In the genomic region with DNA sequence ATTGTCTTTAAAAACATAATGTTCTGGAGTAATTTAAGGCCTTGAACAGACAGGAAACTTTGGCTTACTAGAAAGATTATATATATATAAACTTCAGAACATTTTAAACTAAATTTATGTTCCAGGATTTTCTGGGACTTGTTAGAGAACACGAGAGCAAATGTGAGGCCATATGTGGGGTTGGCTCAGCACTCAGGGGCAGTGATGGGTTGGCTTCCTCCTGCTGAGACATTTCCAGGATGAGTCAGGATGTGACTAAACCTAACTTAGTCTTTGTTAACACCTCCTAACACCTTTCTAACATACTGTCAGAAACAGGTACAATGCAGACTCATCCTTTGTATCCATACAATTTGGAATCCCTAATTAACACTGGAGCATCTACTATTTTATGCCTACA, we compare ENCODE assay signal across 28 mouse cellular contexts. TPM values are rescaled to one million over a fixed set of nuclear protein-coding genes. Genes with fewer than 3 reads are reported as not detected.
A peak's percentile ranks its signal among the peaks of the same experiment; 100 is the strongest.
DNase-seq lines count a peak whose midpoint lies in the region; ATAC-seq and TF ChIP-seq lines count a peak whose summit lies in the region.
"Had no signal": no experiment of that assay in that cellular context is flagged by ENCODE, and none has a peak within 500 bp of the region (broad histone marks: within the 10 kb centered on the region; RNA-seq: fewer than 3 reads in every experiment).

No protein-coding gene starts in this region.

- H3K4me3 ChIP-seq in forebrain, postnatal 0 days (ENCODE audit: low read depth, low read length), result no peak overlapping the region
- no peak overlapping the region for H3K4me3 ChIP-seq in forebrain, embryonic 16.5 days (replicated peaks; ENCODE audit: low read length)
- no peak overlapping the region for H3K4me3 ChIP-seq in layer of hippocampus, adult 2 months
- no peak overlapping the region for H3K4me3 ChIP-seq in forebrain, embryonic 15.5 days
- H3K4me3 ChIP-seq: embryonic facial prominence, embryonic 10.5 days; forebrain, embryonic 13.5 days; heart, embryonic 10.5 days; hindbrain, embryonic 13.5 days; intestine, embryonic 15.5 days; kidney, embryonic 15.5 days; myocyte; neural tube, embryonic 15.5 days had no signal

- ATAC-seq in forebrain, postnatal 0 days, result no peak
- no peak for ATAC-seq in forebrain, embryonic 16.5 days
- no peak for ATAC-seq in forebrain, embryonic 15.5 days (replicated peaks)
- ATAC-seq: forebrain, embryonic 13.5 days; intestine, embryonic 15.5 days had no signal

- no peaks in the 10 kb centered on the region for H3K9me3 ChIP-seq in forebrain, postnatal 0 days (ENCODE audit: low read length)
- H3K9me3 ChIP-seq in forebrain, embryonic 16.5 days (ENCODE audit: control insufficient read depth, low read length), result no peaks in the 10 kb centered on the region
- no peaks in the 10 kb centered on the region for H3K9me3 ChIP-seq in forebrain, embryonic 15.5 days
- H3K9me3 ChIP-seq: embryonic facial prominence, embryonic 10.5 days; forebrain, embryonic 13.5 days; heart, embryonic 10.5 days; hindbrain, embryonic 13.5 days; intestine, embryonic 15.5 days; kidney, embryonic 15.5 days; neural tube, embryonic 15.5 days had no signal

- no peak overlapping the region for H3K4me2 ChIP-seq in forebrain, postnatal 0 days (ENCODE audit: low read depth)
- H3K4me2 ChIP-seq in forebrain, embryonic 16.5 days (ENCODE audit: low read length), result no peak overlapping the region
- H3K4me2 ChIP-seq in forebrain, embryonic 15.5 days (replicated peaks), result no peak overlapping the region
- H3K4me2 ChIP-seq: forebrain, embryonic 13.5 days; hindbrain, embryonic 13.5 days; intestine, embryonic 15.5 days; kidney, embryonic 15.5 days; neural tube, embryonic 15.5 days had no signal

- DNase-seq in forebrain, postnatal 0 days, result peak; percentile 54
- peak; percentile 34 for DNase-seq in cerebellum, adult 8-10 months
- DNase-seq in layer of hippocampus, adult 2 months (ENCODE audit: low spot score in 2 of 2), result peak; percentile 16 to 18
- DNase-seq in right cerebral cortex, postnatal 36 days (ENCODE audit: low spot score in 2 of 2), result peak; percentile 20 to 25
- DNase-seq in ovary, postnatal 10 days (ENCODE audit: low spot score), result no peak
- no peak for DNase-seq in spleen, postnatal 36 days (ENCODE audit: low spot score in 2 of 2)
- DNase-seq: gastrocnemius, postnatal 10 days; heart, postnatal 14 days; lung, adult 2 months; midbrain, embryonic 14.5 days; thymus, postnatal 25 days had no signal

- no peak overlapping the region for H3K9ac ChIP-seq in forebrain, postnatal 0 days
- no peak overlapping the region for H3K9ac ChIP-seq in forebrain, embryonic 16.5 days (replicated peaks; ENCODE audit: low read depth, low read length)
- no peak overlapping the region for H3K9ac ChIP-seq in forebrain, embryonic 15.5 days (replicated peaks)
- H3K9ac ChIP-seq: forebrain, embryonic 13.5 days; hindbrain, embryonic 13.5 days; intestine, embryonic 15.5 days; kidney, embryonic 15.5 days; neural tube, embryonic 15.5 days had no signal

- no peak for TF ChIP-seq CTCF in forebrain, postnatal 0 days (IDR thresholded peaks at IDR 0.05; ENCODE audit: low read depth)
- TF ChIP-seq CTCF in layer of hippocampus, adult 2 months (conservative IDR thresholded peaks at IDR 0.05), result no peak

- no peaks in the 10 kb centered on the region for H3K27me3 ChIP-seq in forebrain, postnatal 0 days (ENCODE audit: insufficient read depth, low read length)
- H3K27me3 ChIP-seq in forebrain, embryonic 16.5 days (replicated peaks; ENCODE audit: control insufficient read depth, insufficient read depth, low read length), result no peaks in the 10 kb centered on the region
- H3K27me3 ChIP-seq in forebrain, embryonic 15.5 days, result no peaks in the 10 kb centered on the region
- H3K27me3 ChIP-seq: CH12.LX; forebrain, embryonic 13.5 days; hindbrain, embryonic 13.5 days; intestine, embryonic 15.5 days; kidney, embryonic 15.5 days; neural tube, embryonic 15.5 days had no signal

- H3K36me3 ChIP-seq in forebrain, postnatal 0 days (ENCODE audit: insufficient read depth), result no peaks in the 10 kb centered on the region
- H3K36me3 ChIP-seq in forebrain, embryonic 16.5 days (ENCODE audit: control insufficient read depth, insufficient read depth), result no peaks in the 10 kb centered on the region
- H3K36me3 ChIP-seq in forebrain, embryonic 15.5 days, result no peaks in the 10 kb centered on the region
- H3K36me3 ChIP-seq: embryonic facial prominence, embryonic 10.5 days; heart, embryonic 10.5 days; hindbrain, embryonic 13.5 days; intestine, embryonic 15.5 days; kidney, embryonic 15.5 days; neural tube, embryonic 15.5 days had no signal

- H3K4me1 ChIP-seq in forebrain, postnatal 0 days (ENCODE audit: insufficient read depth), result no peaks in the 10 kb centered on the region
- no peaks in the 10 kb centered on the region for H3K4me1 ChIP-seq in forebrain, embryonic 16.5 days (replicated peaks; ENCODE audit: control insufficient read depth, insufficient read depth, low read length)
- H3K4me1 ChIP-seq in forebrain, embryonic 15.5 days, result no peaks in the 10 kb centered on the region
- H3K4me1 ChIP-seq: embryonic facial prominence, embryonic 10.5 days; forebrain, embryonic 13.5 days; heart, embryonic 10.5 days; hindbrain, embryonic 13.5 days; intestine, embryonic 15.5 days; kidney, embryonic 15.5 days; neural tube, embryonic 15.5 days had no signal

- H3K27ac ChIP-seq in forebrain, postnatal 0 days (ENCODE audit: low read depth, low read length), result no peak overlapping the region
- H3K27ac ChIP-seq in forebrain, embryonic 16.5 days (ENCODE audit: low read length), result no peak overlapping the region
- no peak overlapping the region for H3K27ac ChIP-seq in layer of hippocampus, adult 2 months
- H3K27ac ChIP-seq in forebrain, embryonic 15.5 days (replicated peaks), result no peak overlapping the region
- H3K27ac ChIP-seq: embryonic facial prominence, embryonic 10.5 days; forebrain, embryonic 13.5 days; heart, embryonic 10.5 days; hindbrain, embryonic 13.5 days; intestine, embryonic 15.5 days; kidney, embryonic 15.5 days; macrophage; neural tube, embryonic 15.5 days had no signal

- WGBS in forebrain, postnatal 0 days, result 61% methylated on average over 1 of the region's 1 CpGs
- 68% methylated on average over 1 of the region's 1 CpGs for WGBS in forebrain, embryonic 16.5 days
- 91% methylated on average over 1 of the region's 1 CpGs for WGBS in forebrain, embryonic 15.5 days

RNA-seq across cellular contexts. Expression of gene Abca15, which starts 12.4 kb away (rescaled TPM):
- total RNA-seq in forebrain, postnatal 0 days (2014; rRNA removed), result not detected in 2 replicates
- polyA plus RNA-seq in forebrain, postnatal 0 days (2015; fragmentation: Nextera tagmentation; extraction: Ambion mirVana), result not detected in 2 replicates
- not detected in 2 replicates for polyA plus RNA-seq in forebrain, embryonic 16.5 days (2015; fragmentation: Nextera tagmentation; extraction: Ambion mirVana)
- not detected for total RNA-seq in layer of hippocampus, adult 2 months (2021)
- polyA plus RNA-seq in forebrain, embryonic 15.5 days (2015; fragmentation: Nextera tagmentation; extraction: Ambion mirVana), result not detected in 2 replicates
- total RNA-seq: adrenal gland, adult 18-20 months; CH12.LX; gastrocnemius, postnatal 10 days; heart, postnatal 14 days; left cerebral cortex, postnatal 10 days; liver, adult 2 months had no signal
- polyA plus RNA-seq: embryonic facial prominence, embryonic 10.5 days; forebrain, embryonic 13.5 days; heart, embryonic 10.5 days; hindbrain, embryonic 13.5 days; intestine, embryonic 15.5 days; kidney, embryonic 15.5 days; large intestine, adult 2 months; liver, adult 2 months; lung, adult 2 months; macrophage; midbrain, embryonic 14.5 days; myocyte; neural tube, embryonic 15.5 days; spleen, adult 2 months had no signal

Comparison
In these comparisons a context has a peak if more than half of its experiments do, and no peak if none do; other contexts are left out.
1. DNase-seq: peak in forebrain, postnatal 0 days (single experiment), cerebellum, adult 8-10 months (single experiment), layer of hippocampus, adult 2 months (2 of 2) and right cerebral cortex, postnatal 36 days (2 of 2); none in ovary, postnatal 10 days (single experiment) and spleen, postnatal 36 days (0 of 2).